Mouse (Mus musculus) liver, adult 2 months (tissue): ENCODE results near the gene Pcp4l1. TPM values are rescaled to one million over a fixed set of nuclear protein-coding genes. Genes with fewer than 3 reads are reported as not detected.
"Not testable (repeated sequence)": the region's sequence is repeated elsewhere in the genome, so short reads cannot be mapped to it uniquely, and the experiment has no call there.

ENCODE experiments used
- DNase-seq: peaks from one replicate; pipeline ENCODE4 v3.0.0-alpha.2; 2011; ENCODE audit warnings: low read depth, low spot score; ENCODE audit errors: extremely low read depth
- H3K27ac ChIP-seq: fragments of 200-500 bp; replicated peaks from 2 replicates; pipeline ENCODE4 v1.5.1; 2012; ENCODE audit warnings: low read depth, mild to moderate bottlenecking, control low read depth, inconsistent platforms, low read length; ENCODE audit not compliant: insufficient read depth
- H3K27me3 ChIP-seq: fragments of 200-500 bp; 2 replicates; pipeline ENCODE4 v1.6.1; 2012; ENCODE audit warnings: mild to moderate bottlenecking, moderate library complexity, low read length, inconsistent platforms; ENCODE audit not compliant: control insufficient read depth, insufficient read depth
- H3K36me3 ChIP-seq: fragments of 200-500 bp; 2 replicates; pipeline ENCODE4 v1.6.1; 2012; ENCODE audit warnings: low read length, inconsistent platforms; ENCODE audit not compliant: control insufficient read depth, insufficient read depth
- H3K4me1 ChIP-seq: fragments of 200-500 bp; 2 replicates; pipeline ENCODE4 v1.6.1; 2011; ENCODE audit warnings: low read length; ENCODE audit not compliant: control insufficient read depth, insufficient read depth
- H3K4me3 ChIP-seq: fragments of 200-500 bp; 2 replicates; pipeline ENCODE4 v1.5.1; 2011; ENCODE audit warnings: low read depth, mild to moderate bottlenecking, control low read depth, low read length, moderate library complexity; ENCODE audit not compliant: insufficient read depth
- H3K79me2 ChIP-seq: fragments of 200-500 bp; 2 replicates; pipeline ENCODE4 v1.6.1; 2012; ENCODE audit warnings: inconsistent platforms, mild to moderate bottlenecking, low read length, moderate library complexity; ENCODE audit not compliant: control insufficient read depth, insufficient read depth
- H3K9ac ChIP-seq: fragments of 200-500 bp; 2 replicates; pipeline ENCODE4 v1.6.1; 2012; ENCODE audit warnings: low read depth, mild to moderate bottlenecking, control low read depth, inconsistent platforms, low read length
- CTCF ChIP-seq: fragments of 200-500 bp; IDR thresholded peaks from 2 replicates; pipeline ENCODE4 v1.5.1; 2011; ENCODE audit warnings: low read depth, low read length, control low read depth
- POLR2A ChIP-seq: fragments of 200-500 bp; IDR thresholded peaks from 2 replicates; pipeline ENCODE4 v1.6.1; 2011; ENCODE audit warnings: low read length, control low read depth; ENCODE audit not compliant: insufficient read depth; ENCODE audit errors: extremely low read depth
- WGBS: fragments of 180-500 bp; shearing (Covaris S2); methylation state at CpG from one replicate; pipeline ENCODE4 v1.1.7; 2018; 5-methylcytosine and 5-hydroxymethylcytosine counted together
- polyA plus RNA-seq: library from polyadenylated mRNA; depleted of rRNA; stranded (reverse); fragments of >200 nt; gene quantifications from 2 replicates; pipeline ENCODE4 v1.2.3, GENCODE M21; 2012; rRNA removed
- total RNA-seq: library from RNA; depleted of rRNA; stranded (reverse); fragments of >200 nt; gene quantifications from 2 replicates; pipeline ENCODE4 v1.2.3, GENCODE M21; 2014; rRNA removed

Gene Pcp4l1
- total RNA-seq (3.8 and 10.0 TPM in 2 replicates), polyA plus RNA-seq (10.5 and 15.0 TPM in 2 replicates)

GRCm38 (mm10) chr1:171195887-171196397 is at the start of gene Pcp4l1:
Pcp4l1 (minus strand) TSS chr1:171196268.
- TF ChIP-seq CTCF, result no peak
- TF ChIP-seq POLR2A, result no peak
- DNase-seq, result peak; percentile 48
- no peak within 1 kb of the TSS for H3K27ac ChIP-seq
- H3K27me3 ChIP-seq, result no peaks in the 10 kb centered on the region
- H3K9ac ChIP-seq, result peak within 1 kb of the TSS; percentile 64
- H3K79me2 ChIP-seq, result 0 out of 2 replicates have a peak, but pooled peaks cover 2% of the 10 kb centered on the region
- peak within 1 kb of the TSS; percentile 59 for H3K4me3 ChIP-seq
- no peaks in the 10 kb centered on the region for H3K36me3 ChIP-seq
- peaks cover 2% of the 10 kb centered on the region; the same call in 1 of the 2 replicates for H3K4me1 ChIP-seq
- WGBS, result under 1% methylated on average over 33 of the region's 33 CpGs

DNA sequence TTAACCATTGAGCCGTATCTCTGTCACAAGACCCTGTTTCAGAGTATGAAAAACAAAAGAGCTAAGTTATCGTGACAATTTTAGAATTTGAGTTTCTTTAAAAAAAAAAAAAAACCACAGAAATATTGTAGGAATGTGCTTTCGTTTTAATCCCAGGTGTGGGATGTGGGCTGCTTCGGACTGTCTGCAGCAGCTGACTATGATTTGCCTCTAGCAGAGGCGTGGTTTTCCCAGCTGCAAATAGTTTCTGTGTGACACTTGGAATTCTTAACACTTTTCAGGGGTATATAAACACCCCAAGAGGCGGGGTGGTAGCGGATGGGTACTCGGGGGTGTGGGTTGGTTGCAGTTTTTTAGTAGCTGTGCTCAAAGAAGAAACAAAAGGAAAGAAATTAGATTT is 49.3 kb upstream of the Pcp4l1 start:
- no peak overlapping the region for H3K4me3 ChIP-seq
- TF ChIP-seq CTCF, result no peak
- TF ChIP-seq POLR2A, result no peak
- H3K79me2 ChIP-seq, result peaks cover 9% of the 10 kb centered on the region; the same call in 1 of the 2 replicates
- H3K27me3 ChIP-seq, result no peaks in the 10 kb centered on the region
- WGBS, result 96% methylated on average over 8 of the region's 8 CpGs
- H3K36me3 ChIP-seq, result peaks cover 20% of the 10 kb centered on the region
- H3K4me1 ChIP-seq, result peaks cover 14% of the 10 kb centered on the region
- no peak overlapping the region for H3K27ac ChIP-seq
- DNase-seq, result no peak
- no peak overlapping the region for H3K9ac ChIP-seq

DNA sequence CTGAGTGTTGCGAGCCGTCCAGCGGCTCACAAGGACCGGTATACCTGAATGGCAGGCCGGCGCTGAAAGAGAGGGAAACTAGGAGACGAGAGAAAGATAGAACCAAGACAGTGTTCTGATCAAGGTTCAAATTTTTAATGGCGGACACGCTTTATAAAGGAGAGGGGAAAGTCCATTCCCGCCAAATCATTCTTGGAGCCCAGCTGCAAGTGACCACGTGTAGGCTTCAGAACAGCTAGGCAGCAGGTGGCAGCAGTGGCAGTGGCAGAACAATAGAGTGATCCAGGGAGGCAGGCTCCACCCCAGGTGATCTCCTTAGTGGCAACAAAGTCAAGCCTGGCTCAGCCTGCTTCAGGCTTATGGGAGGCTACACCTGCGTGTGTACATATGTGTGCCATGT is 45.9 kb upstream of the Pcp4l1 start:
- peak; percentile 49 for DNase-seq
- Histone ChIP-seq H3K27ac (peak overlapping the region; percentile 10; the same call in 1 of the 2 replicates), H3K36me3 (peaks cover 38% of the 10 kb centered on the region)
- WGBS, result 65% methylated on average over 12 of the region's 12 CpGs
- not testable (repeated sequence) for H3K27me3 ChIP-seq, H3K4me1 ChIP-seq, H3K9ac ChIP-seq, H3K79me2 ChIP-seq, H3K4me3 ChIP-seq

DNA sequence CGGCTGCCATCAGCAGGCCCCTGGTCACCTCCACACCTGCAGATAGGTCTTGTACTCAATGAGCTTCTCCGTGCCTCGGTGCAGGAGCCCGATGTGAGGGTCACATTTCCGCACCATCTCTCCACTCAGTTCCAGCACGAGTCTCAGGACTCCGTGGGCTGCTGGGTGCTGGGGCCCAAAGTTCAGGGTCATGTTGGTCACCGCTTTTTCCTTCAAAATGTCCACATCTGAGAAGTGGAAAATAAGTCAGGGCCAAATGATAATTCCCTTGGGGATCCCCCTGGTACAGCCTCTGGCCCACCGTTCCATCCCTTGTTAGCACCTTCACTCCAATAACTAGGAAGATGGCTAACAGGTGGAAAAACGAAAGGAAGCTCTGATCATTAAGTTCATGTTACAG is 44.8 kb upstream of the Pcp4l1 start:
- no peak overlapping the region for H3K27ac ChIP-seq
- no peak for TF ChIP-seq CTCF
- TF ChIP-seq POLR2A, result no peak
- no peaks in the 10 kb centered on the region; the same call in 1 of the 2 replicates for H3K79me2 ChIP-seq
- no peak for DNase-seq
- WGBS, result 75% methylated on average over 10 of the region's 10 CpGs
- no peak overlapping the region for H3K4me3 ChIP-seq
- no peaks in the 10 kb centered on the region for H3K27me3 ChIP-seq
- peaks cover 4% of the 10 kb centered on the region for H3K4me1 ChIP-seq
- no peak overlapping the region for H3K9ac ChIP-seq
- H3K36me3 ChIP-seq, result peaks cover 47% of the 10 kb centered on the region

- peaks cover 54% of the 10 kb centered on the region for H3K36me3 ChIP-seq
- H3K9ac ChIP-seq, result no peak overlapping the region
- peak; percentile 65 for DNase-seq
- no peak for TF ChIP-seq CTCF
- no peak for TF ChIP-seq POLR2A
- no peak overlapping the region for H3K4me3 ChIP-seq
- H3K4me1 ChIP-seq, result peaks cover 4% of the 10 kb centered on the region; the same call in 1 of the 2 replicates
- H3K27ac ChIP-seq, result no peak overlapping the region; the same call in 1 of the 2 replicates
- 56% methylated on average over 15 of the region's 15 CpGs for WGBS
- no peaks in the 10 kb centered on the region for H3K27me3 ChIP-seq
- no peaks in the 10 kb centered on the region; the same call in 1 of the 2 replicates for H3K79me2 ChIP-seq
These were observed 44.1 kb upstream of the Pcp4l1 start for GRCm38 (mm10) chr1:171239992-171240744.

- Histone ChIP-seq H3K9ac (no peak overlapping the region), H3K36me3 (peaks cover 50% of the 10 kb centered on the region), H3K27ac (no peak overlapping the region), H3K27me3 (no peaks in the 10 kb centered on the region), H3K4me1 (peaks cover 8% of the 10 kb centered on the region; the same call in 1 of the 2 replicates), H3K79me2 (no peaks in the 10 kb centered on the region; the same call in 1 of the 2 replicates), H3K4me3 (no peak overlapping the region)
- no peak for TF ChIP-seq POLR2A
- TF ChIP-seq CTCF, result peak; percentile 94
- DNase-seq, result peak; percentile 54
- 56% methylated on average over 14 of the region's 14 CpGs for WGBS
These were observed 42.4 kb upstream of the Pcp4l1 start for GRCm38 (mm10) chr1:171238463-171238862.
